Mouse (Mus musculus) thymus, adult 2 months (tissue): ENCODE results near the gene Klhdc8a. TPM values are rescaled to one million over a fixed set of nuclear protein-coding genes. Genes with fewer than 3 reads are reported as not detected.
A peak's percentile ranks its signal among the peaks of the same experiment; 100 is the strongest.

ENCODE experiments used
- DNase-seq: peaks from one replicate; pipeline ENCODE4 v3.0.0; 2021
- H3K27ac ChIP-seq: fragments of 200-500 bp; 2 replicates; pipeline ENCODE4 v1.5.1; 2012; ENCODE audit warnings: low read length, control low read depth; ENCODE audit not compliant: control insufficient read depth, insufficient read depth
- H3K27me3 ChIP-seq: fragments of 200-500 bp; 2 replicates; pipeline ENCODE4 v1.6.1; 2012; ENCODE audit warnings: mild to moderate bottlenecking, low read length, moderate library complexity, mixed read lengths; ENCODE audit not compliant: control insufficient read depth, insufficient read depth
- H3K36me3 ChIP-seq: fragments of 200-500 bp; 2 replicates; pipeline ENCODE4 v1.6.1; 2012; ENCODE audit warnings: mild to moderate bottlenecking, low read length, moderate library complexity; ENCODE audit not compliant: control insufficient read depth, insufficient read depth
- H3K4me1 ChIP-seq: fragments of 200-500 bp; replicated peaks from 2 replicates; pipeline ENCODE4 v1.6.1; 2012; ENCODE audit warnings: low read length; ENCODE audit not compliant: control insufficient read depth, insufficient read depth
- H3K4me3 ChIP-seq: fragments of 200-500 bp; 2 replicates; pipeline ENCODE4 v1.5.1; 2012; ENCODE audit warnings: mild to moderate bottlenecking, low read length, control low read depth, moderate library complexity; ENCODE audit not compliant: control insufficient read depth, insufficient read depth
- CTCF ChIP-seq: fragments of 200-500 bp; IDR thresholded peaks from 2 replicates; pipeline ENCODE4 v1.5.1; 2012; ENCODE audit warnings: mild to moderate bottlenecking, control low read depth, low read length, moderate library complexity, borderline replicate concordance; ENCODE audit not compliant: control insufficient read depth, poor library complexity, insufficient read depth; ENCODE audit errors: extremely low read depth
- POLR2A ChIP-seq: fragments of 200-500 bp; IDR thresholded peaks from 2 replicates; pipeline ENCODE4 v1.6.1; 2012; ENCODE audit warnings: mild to moderate bottlenecking, low read length, control low read depth, moderate library complexity; ENCODE audit not compliant: control insufficient read depth, poor library complexity, insufficient read depth; ENCODE audit errors: extremely low read depth
- WGBS: fragments of 180-500 bp; shearing (Covaris S2); methylation state at CpG from one replicate; pipeline ENCODE4 v1.1.7; 2018; 5-methylcytosine and 5-hydroxymethylcytosine counted together
- polyA plus RNA-seq: library from polyadenylated mRNA; depleted of rRNA; stranded (reverse); fragments of >200 nt; gene quantifications from 2 replicates; pipeline ENCODE4 v1.2.3, GENCODE M21; 2012

Gene Klhdc8a
- polyA plus RNA-seq, 1 experiment: 6.6 TPM

- Histone ChIP-seq H3K27ac (no peak overlapping the region), H3K4me1 (peaks cover 5% of the 10 kb centered on the region; the same call in 1 of the 2 replicates), H3K4me3 (no peak overlapping the region), H3K36me3 (no peaks in the 10 kb centered on the region), H3K27me3 (no peaks in the 10 kb centered on the region; the same call in 1 of the 2 replicates)
- TF ChIP-seq POLR2A (no peak), CTCF (no peak)
- peak; percentile 49 for DNase-seq
- 74% methylated on average over 3 of the region's 3 CpGs for WGBS
These were observed 14.3 kb downstream of the Klhdc8a start for GRCm38 (mm10) chr1:132312703-132313102.

GRCm38 (mm10) chr1:132315889-132316624 lies 17.6 kb downstream of the Klhdc8a start, which contains the start of gene Nuak2:
TSS of gene Nuak2 (plus strand) at chr1:132316126.
- TF ChIP-seq CTCF: no peak
- 0 out of 2 replicates have a peak, but pooled peaks have one; percentile 19 for TF ChIP-seq POLR2A
- Histone ChIP-seq H3K36me3 (no peaks in the 10 kb centered on the region), H3K27ac (no peak within 1 kb of the TSS), H3K4me1 (peaks cover 4% of the 10 kb centered on the region; the same call in 1 of the 2 replicates), H3K4me3 (peak within 1 kb of the TSS; percentile 54), H3K27me3 (no peaks in the 10 kb centered on the region; the same call in 1 of the 2 replicates)
- under 1% methylated on average over 67 of the region's 67 CpGs for WGBS
- peak; percentile 84 for DNase-seq

- Histone ChIP-seq H3K27me3 (no peaks in the 10 kb centered on the region; the same call in 1 of the 2 replicates), H3K4me3 (peak overlapping the region; percentile 54), H3K4me1 (no peaks in the 10 kb centered on the region; the same call in 1 of the 2 replicates), H3K36me3 (no peaks in the 10 kb centered on the region), H3K27ac (no peak overlapping the region)
- 22% methylated on average over 7 of the region's 7 CpGs for WGBS
- no peak for DNase-seq
- TF ChIP-seq CTCF (no peak), POLR2A (no peak)
These were observed 18.2 kb downstream of the Klhdc8a start for GRCm38 (mm10) chr1:132316625-132316994.

GRCm38 (mm10) chr1:132317413-132317812 lies 19.0 kb downstream of the Klhdc8a start:
- DNase-seq: no peak
- no peak for TF ChIP-seq CTCF
- TF ChIP-seq POLR2A: no peak
- no peaks in the 10 kb centered on the region; the same call in 1 of the 2 replicates for H3K27me3 ChIP-seq
- 31% methylated on average over 4 of the region's 4 CpGs for WGBS
- no peak overlapping the region for H3K4me3 ChIP-seq
- no peaks in the 10 kb centered on the region; the same call in 1 of the 2 replicates for H3K4me1 ChIP-seq
- H3K36me3 ChIP-seq: no peaks in the 10 kb centered on the region
- no peak overlapping the region for H3K27ac ChIP-seq

- Histone ChIP-seq H3K27me3 (no peaks in the 10 kb centered on the region; the same call in 1 of the 2 replicates), H3K36me3 (no peaks in the 10 kb centered on the region), H3K27ac (no peak overlapping the region), H3K4me3 (no peak overlapping the region), H3K4me1 (no peaks in the 10 kb centered on the region; the same call in 1 of the 2 replicates)
- no peak for TF ChIP-seq POLR2A
- no peak for TF ChIP-seq CTCF
- DNase-seq: no peak
- 69% methylated on average over 8 of the region's 8 CpGs for WGBS
These were observed 19.8 kb downstream of the Klhdc8a start for GRCm38 (mm10) chr1:132317894-132318863.

GRCm38 (mm10) chr1:132319242-132319641 lies 20.8 kb downstream of the Klhdc8a start:
- no peak for DNase-seq
- H3K36me3 ChIP-seq: no peaks in the 10 kb centered on the region
- H3K4me1 ChIP-seq: no peaks in the 10 kb centered on the region; the same call in 1 of the 2 replicates
- TF ChIP-seq POLR2A (no peak), CTCF (no peak)
- H3K27me3 ChIP-seq: no peaks in the 10 kb centered on the region; the same call in 1 of the 2 replicates
- 30% methylated on average over 5 of the region's 5 CpGs for WGBS
- no peak overlapping the region for H3K27ac ChIP-seq
- H3K4me3 ChIP-seq: no peak overlapping the region
